Mouse (Mus musculus) heart, adult 18-20 months (tissue): Measurements from ENCODE around the gene Ccdc12. TPM values are rescaled to one million over a fixed set of nuclear protein-coding genes. Genes with fewer than 3 reads are reported as not detected.
A peak's percentile ranks its signal among the peaks of the same experiment; 100 is the strongest.
"Not testable (repeated sequence)": the region's sequence is repeated elsewhere in the genome, so short reads cannot be mapped to it uniquely, and the experiment has no call there.

Experiments used
- DNase-seq, 2 experiments: peaks; one replicate each; pipeline ENCODE4 v3.0.0; 2021 to 2022; ENCODE audit warnings: mixed read lengths in 1 of 2
- total RNA-seq, 2 experiments: library from RNA; stranded (reverse); gene quantifications; 2 replicates each; pipeline ENCODE4 v1.2.3; 2021

Ccdc12 gene
- total RNA-seq, 2 experiments from 2014 or later: 57.3 to 61.5 TPM

DNA sequence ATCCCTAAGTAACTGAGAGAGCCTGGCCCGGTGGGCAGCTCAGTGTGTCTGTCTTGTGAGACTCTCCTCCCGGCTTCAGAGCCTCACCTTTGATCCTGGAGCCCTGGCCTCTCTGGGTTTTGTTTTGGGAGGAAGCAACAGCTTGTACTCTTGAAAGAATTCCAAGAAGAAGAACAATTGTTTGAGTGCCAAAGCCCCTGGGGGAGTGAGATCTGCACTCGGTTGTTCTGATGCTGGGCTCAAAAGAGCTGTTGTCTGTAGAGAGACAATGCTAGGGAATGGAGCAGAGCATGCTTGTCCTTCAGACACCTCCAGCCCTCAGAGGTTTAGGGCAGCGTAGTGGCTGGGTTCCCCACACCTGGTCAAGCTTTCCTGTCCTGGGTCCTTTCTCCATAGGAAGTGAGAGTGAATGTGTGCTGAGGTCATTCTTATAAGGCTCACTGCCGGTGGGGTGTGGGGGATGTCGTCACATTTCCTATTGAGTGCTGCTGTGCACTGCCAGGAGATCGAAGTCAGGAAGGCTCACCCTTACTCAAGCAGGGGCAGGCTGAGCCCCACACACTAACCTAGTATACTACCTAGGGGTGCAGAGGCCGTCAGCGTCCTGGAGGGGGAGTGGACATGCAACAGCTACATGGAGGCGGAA lies 16.9 kb downstream of the Ccdc12 start:
- DNase-seq: peak in 1 of 2 experiments; percentile 68

DNA sequence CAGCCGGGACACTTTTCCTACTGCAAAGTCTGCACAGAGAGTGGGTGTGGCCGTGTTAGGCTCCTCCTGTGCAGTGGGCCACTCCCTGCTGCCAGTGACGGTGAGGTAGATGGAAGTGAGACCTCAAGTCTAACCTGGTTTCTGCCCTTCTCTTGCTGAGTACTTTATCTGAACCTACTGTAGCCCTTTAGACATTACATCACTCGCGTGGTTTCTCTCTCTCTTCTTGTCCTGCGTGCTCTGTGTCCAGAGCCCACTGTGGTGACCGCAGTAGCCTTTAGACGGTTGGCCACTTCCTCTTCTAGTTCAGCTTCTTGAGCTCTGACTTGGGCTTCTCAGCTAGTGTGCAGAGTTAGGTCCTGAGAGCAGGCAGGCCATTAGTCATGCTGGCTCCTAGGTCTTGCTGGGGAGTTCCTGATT lies 20.2 kb downstream of the Ccdc12 start:
- peak in 1 of 2 experiments; percentile 65 for DNase-seq

DNA sequence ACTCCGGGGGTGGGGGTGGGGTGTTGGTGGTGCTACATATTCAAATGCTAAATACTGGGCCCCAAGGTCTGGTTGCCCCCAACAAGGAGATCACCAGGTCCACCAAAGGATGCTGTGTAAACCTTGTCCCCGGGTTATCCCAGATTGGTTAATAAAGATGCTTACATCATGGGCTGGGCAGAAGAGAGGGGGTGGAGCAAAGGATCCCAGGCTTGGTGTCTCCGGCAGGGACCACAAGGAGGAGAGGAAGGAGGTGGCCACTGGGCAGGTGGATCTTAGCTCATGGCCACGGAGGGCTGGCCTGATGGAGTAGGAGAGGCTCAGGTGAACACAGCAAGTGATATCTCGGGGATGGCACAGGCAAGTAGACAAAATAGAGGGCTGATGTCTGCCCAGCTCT lies 22.6 kb downstream of the Ccdc12 start:
- no peak for DNase-seq

DNA sequence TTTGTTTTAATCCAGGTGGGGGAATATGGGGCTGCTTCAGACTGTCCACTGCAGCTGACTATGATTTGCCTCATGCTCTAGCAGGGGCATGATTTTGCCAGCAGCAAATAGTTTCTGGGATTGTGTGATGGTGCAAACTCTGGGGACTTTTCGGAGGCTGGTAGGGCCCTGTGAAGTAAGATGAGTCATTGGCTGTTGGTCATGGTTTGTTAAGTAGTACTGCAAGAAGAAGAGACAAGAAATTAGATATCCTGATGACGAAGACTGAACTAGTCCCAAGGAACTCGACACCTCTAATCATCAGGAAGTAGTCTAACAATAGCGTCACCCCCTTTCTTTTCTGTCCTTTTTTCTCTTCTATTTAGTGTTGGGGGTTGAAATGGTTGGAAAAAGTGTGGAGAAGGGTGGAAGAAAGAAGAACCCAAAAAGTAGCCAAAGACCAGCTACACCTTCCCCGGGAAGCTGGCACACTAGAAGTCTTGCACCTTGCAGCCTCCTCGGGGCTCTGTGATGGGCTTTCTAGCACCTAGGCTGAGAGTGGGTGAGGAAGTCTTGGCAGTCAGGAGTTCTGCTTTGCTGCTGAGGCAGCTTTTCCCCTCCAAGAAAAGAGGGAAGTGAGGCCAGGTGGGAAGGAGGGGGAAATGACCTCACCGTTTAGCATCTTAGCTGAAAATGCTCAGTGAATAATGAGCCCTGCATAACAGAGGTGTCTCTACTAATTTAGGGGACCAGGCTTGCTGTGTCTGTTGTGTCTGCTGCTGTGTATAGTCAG lies 24.6 kb downstream of the Ccdc12 start:
- DNase-seq: no peak

DNA sequence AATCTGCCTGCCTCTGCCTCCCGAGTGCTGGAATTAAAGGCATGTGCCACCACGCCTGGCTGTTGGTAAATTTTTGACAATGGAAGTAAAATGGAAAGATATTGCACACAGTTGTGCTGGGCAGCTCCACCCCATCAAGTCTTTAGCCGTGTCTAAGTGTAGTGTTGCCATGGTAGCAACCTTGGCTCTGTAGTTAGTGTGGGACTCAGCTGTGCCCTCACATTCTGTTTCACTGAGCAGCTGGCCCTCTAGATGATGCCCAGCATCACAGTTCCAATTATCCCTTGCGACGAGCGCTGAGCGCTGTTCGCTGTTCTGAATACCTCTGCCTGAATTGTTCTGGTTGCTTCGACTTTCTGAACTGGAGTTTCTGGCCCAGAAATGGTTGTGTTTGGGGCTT lies 25.5 kb downstream of the Ccdc12 start:
- no peak for DNase-seq

DNA sequence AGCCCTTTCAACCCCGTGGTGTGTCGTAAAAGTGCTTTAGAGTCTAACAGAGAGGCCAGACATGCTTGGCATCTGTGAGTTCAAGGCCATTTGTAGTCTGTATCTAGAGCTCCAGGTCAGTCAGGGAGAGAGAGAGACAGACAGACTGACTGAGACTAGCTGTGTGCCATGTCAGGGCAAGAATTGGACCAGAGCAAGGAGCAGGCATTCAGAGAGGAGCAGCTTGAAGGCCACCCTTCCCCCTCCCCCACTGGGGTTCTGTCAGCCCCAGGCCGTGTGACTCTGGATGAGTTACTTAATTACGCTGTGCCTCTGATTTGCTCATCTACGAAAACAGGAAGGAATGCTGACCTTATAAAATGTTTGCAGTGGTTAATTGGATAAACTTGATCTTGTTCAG lies 26.0 kb downstream of the Ccdc12 start:
- no peak for DNase-seq

DNA sequence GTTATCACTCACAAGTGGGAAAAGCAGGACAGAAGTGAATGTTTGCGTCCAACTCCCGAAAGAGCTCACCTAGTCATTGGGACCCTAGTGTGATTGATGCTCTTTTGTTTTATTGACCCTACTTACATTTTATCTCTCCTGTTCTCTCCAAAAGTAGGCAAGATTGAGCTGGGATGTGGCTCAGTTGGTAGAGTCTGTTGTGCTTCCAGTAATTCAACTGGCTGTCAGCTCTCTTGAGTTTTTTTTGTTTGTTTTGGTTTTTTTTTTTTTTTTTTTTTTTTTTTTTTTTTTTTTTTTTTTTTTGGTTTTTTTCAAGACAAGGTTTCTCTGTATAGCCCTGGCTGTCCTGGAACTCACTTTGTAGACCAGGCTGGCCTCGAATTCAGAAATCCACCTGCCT lies 26.4 kb downstream of the Ccdc12 start:
- DNase-seq: not testable (repeated sequence)

DNA sequence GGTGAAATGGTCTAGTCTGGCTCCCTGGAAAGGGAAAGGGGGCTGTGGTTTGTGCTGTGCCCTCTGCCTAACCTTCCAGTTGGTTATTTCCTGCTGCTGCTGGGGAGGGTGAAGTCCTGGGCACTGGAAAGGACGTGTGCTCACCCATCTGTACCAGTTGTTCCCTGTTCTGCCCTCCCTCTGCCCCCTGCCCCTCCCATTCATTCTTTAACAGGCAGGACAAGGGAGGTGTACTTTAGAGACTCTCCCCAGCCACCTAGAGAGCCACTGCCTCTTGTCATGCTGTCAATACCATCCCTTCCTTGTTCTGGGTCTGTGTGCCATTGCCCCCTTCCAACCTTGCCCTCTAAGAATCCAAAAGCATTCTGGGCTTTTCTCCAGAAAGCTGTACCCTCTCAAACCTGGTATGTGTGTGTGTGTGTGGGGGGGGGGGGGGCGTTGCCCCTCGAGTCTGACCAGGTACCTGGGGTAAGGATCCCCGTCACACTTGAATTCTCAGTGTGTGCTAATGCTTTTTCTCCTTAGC lies 27.3 kb downstream of the Ccdc12 start:
- DNase-seq: no peak

DNA sequence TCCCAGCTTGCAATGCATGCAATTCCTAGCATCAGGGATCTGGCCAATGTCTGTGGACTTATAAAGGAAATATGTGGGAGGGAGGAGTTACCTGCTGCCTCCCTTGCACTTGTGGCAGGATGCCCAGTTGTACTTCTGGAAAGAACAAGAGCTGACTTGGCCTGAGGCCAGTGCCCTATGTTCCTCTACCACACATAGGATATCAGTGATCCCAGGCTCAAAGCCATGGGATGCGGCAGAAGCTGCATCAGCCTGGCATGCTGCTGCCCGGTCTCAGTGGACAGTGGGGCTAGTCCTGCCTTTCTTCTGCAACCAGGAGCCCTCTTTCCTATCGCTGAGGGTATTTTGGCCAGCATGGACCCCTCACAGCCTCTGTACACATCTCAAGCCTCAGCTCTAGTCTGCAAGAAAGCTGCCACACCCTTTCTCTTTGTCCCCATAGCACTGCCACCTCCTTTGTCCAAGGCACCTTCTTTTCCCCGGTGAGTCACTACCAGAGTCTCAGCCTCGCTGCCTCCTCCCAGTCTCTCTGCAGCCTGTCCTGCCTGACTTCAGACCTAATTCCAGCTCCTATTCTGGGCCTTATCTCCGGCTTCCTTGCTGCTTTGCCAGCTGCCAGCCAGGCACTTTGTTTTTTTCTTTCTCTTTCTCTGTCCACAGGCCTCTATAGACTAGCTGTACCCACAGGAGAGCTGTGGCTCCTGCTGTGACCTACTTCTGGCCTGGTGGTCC lies 28.0 kb downstream of the Ccdc12 start:
- peak; percentile 77 to 84 for DNase-seq

DNA sequence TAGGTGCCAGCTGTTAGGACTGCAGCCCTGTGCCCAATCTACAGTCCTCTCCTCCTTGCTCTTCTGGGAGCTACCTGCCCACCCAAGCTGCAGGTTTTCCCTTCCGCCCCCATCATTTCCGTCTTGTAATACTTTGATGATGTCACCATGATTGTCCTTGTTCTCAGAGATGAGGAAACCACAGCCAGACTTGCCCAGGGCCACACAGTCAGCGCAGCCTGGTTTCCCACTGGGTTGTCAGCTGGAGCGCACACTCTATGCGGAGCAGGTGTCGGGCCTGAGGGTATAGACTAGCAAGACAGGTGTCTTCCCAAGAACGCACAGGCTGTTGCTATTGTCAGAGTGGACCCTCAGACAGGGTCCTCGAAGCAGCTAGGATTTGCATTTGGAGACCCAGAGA lies 28.9 kb downstream of the Ccdc12 start:
- DNase-seq: no peak

DNA sequence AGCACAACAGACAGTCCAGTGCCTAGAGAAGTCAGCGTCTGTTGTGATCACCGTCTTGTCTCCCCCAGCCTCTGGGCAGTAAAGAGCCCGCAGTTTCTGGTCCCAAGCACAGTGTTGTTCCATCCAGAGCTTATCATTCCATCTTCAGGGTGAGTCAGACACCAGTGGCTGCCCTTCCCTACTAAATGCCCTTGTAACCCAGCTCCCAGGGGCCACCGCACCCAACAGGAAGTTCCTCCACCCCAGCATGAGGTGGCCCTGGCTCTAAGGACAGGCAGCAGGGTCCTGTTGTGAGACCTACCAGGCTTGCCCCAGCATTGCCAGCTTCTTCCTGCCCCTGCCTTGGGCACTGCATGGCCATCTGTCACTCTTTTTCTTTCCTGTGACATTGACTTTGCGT lies 29.3 kb downstream of the Ccdc12 start:
- no peak for DNase-seq

DNA sequence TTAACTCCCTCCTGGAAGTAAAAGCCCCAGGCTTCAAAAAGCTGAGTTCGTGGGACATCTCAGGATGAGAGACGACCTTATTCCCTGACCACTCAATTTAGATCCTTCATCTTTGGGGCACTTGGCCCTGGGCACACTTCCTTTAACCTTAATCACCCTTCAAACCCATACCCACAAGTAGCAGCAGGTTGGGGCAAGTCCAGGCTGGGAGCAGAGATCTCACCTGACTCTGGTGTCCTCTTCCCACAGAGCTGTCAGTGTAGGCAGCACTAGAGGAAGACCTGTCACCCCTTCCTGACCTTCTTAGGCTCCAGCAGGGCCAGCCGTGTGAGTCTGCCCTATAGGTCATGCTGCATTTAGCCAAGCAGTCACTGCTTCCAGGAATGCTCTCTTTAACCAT lies 30.2 kb downstream of the Ccdc12 start:
- no peak for DNase-seq

DNA sequence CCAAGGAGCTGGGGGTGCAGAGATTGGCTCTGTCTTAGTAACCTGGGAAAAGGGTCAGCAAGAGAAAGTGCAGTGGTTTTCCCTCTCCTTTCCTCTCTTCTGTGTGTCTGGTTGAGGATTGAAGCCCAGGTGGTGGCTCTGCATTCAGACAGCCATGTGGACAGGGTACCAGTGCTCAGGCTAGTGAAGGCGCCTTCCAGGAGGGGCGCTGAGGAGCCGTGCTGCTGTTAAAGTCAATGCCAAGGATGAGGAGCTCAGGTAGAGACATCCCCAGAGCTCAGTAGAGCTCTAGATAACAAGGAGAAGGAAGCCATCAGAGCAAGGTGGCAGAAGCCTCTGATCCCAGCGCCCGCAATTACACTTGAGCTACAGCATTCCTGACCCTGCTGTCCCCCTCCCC lies 30.8 kb downstream of the Ccdc12 start:
- no peak for DNase-seq

DNA sequence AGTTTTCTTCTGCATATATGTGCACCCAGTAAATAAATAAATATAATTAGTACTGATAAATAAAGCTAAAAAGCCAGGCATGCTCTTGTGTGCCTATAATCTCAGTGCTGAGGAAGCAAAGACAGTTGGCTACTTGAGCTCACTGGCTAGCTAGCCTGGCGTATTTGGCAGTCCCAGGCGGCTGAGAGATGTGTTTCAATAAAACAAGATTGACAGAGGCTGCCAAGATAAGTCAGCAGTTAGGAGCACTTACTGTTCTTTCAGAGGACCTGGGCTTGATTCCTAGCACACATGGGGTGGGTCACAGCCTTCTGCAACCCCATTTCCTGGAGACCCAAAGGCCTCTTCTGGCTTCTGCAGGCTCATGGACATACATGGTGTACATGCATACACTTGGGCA lies 31.5 kb downstream of the Ccdc12 start:
- DNase-seq: peak in 1 of 2 experiments; percentile 55

DNA sequence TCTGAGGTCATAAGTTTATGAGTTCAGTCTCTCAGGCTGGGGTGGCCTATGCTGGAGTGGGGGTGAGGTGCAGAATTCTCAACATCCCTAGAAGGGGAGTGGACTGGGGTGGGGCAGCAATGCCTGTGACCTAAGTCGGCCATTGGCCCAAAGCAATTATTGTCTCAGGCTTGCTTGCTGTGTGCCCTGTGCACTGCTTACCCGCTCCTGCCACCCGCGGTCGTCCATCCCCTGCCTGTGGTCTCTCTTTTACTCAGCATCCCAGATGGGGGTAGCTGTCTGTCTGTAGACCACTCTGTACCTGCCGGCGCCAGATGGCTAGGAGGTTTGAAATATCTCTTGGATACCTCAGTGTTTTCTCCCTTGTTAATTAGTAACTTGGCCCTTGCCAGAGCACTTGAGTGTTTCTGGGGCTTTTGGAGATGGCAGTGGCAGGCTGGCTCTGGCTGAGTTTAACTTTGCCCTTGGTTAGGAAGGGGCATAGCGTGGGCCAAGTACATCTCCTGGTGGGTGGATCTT lies 33.0 kb downstream of the Ccdc12 start:
- no peak for DNase-seq

DNA sequence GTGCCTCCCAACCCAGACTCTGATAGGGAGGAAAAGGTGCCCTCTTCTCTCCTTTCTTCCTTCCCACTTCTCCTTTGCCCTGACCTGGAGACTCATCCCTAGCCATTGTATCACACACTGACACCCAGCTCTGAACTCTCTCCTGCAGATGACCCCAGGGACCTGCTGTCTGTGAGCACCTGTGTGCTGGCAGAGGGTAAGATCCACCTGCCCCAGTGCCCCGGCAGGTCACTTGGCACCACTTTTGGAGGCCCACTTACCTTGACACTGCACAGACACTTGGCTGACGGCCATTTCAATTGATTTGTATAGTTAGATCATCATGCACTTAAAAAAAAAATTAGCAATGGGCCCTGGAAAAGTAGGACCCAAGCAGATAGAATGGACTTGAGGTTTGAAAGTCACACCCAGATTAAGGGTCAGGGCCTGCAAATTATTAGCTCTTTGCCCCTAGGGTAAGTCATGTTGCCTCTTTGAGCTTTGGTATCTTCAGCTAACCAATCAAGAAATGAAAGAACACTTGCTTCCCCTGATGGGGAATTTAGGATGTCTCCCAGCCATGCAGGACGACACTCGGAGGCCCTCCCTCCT lies 39.0 kb downstream of the Ccdc12 start:
- no peak for DNase-seq

DNA sequence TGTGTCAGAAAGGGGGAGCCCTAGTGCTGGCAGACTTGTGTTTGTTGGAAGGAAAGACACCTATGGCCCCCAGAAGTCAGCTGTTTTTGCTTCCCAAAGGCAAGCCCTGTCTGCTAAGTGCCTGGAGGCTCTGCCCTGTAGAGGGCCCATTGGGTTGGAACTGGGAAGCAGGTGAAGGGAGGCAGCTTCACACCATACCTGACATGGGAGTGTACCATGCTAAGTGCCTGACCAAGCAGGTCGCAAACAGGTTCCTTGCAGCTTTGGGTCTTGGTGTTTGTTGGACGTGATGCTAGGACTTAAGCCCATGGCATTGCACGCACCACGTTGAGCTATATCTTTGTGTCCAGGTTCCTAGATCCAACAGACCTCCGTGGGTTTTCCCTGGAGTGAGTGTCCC lies 40.1 kb downstream of the Ccdc12 start:
- DNase-seq: no peak

DNA sequence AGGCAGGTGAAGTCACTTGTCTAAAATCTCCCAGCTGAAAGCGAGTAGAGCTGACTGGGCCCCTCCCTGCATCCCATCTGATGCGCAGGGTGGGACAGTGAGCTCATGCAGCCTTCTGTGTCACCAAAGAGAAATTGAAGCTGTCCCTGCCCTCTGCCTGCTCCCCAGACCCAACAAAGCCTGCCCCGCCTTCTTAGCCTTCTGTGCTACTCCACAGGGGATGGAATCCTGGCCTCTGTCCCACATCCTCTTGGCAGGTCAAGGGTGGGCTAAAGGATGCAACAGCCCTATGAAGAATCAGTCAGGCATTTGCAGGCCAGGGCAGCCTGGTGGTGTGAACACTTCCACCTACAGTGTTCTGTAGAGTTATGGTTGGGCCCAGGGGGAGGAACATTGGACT lies 41.2 kb downstream of the Ccdc12 start:
- DNase-seq: peak in 1 of 2 experiments; percentile 42

DNA sequence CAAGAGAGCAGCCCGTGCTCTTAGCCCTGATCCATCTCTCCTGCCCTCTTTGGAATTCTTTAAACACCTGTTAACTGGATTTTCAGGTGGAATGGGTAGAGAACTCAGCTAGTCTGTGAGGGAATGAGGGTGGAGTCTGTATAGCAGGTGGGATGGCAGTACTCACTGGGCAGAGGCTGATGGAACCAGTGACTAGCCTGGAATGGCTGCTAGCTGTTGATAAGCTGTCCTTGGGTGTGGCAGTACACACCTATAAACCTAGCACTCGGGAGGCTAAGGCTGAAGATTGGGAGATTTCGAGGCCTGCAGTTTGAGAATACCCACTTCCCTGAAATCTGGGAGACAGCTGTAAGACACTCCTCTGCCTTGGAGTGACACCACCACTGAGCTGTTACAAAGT lies 43.3 kb downstream of the Ccdc12 start:
- DNase-seq: no peak

DNA sequence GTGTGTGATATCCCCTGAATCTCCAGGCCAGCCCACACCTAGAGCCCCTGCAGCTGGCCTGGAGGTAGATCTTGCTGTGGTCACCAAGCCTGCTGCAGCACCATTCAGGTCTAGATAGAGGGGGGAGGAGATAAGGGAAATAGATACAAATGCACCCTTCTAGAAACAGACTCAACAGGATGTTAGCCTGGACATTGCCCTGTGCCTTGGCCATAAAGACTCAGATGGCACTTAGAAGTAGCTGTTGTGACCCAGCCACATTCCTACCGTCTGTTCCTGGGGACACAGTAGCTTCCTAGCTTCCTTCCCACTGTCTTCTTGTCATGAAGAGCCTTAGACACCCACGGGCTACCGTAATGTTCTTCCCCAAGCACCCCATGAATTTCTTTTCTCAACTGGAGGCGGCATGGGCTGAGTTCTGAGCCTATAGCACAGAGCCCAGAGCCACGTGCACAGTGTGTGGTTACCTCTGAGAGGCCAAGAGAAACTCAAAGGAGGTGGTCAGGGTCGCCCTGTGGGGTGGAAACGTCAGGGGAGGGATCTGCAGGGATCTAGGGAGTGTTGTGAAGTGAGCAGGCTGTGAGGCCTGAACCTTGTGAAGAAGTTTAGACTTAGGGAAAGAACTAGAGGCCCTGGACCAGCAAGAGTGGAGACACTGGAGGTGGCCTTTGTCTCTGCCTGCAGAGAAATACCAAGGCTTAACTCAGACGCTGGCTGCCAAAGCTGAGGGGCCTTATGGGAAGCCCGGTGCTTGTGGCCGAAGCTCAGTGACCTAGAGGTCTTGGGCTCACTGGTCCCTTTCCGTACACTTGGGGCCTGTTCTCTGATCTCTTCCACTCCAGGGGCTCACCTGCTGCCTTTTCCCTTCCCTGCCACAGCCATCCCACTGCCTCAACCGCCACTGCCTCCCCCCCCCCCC lies 45.1 kb downstream of the Ccdc12 start:
- DNase-seq: no peak

DNA sequence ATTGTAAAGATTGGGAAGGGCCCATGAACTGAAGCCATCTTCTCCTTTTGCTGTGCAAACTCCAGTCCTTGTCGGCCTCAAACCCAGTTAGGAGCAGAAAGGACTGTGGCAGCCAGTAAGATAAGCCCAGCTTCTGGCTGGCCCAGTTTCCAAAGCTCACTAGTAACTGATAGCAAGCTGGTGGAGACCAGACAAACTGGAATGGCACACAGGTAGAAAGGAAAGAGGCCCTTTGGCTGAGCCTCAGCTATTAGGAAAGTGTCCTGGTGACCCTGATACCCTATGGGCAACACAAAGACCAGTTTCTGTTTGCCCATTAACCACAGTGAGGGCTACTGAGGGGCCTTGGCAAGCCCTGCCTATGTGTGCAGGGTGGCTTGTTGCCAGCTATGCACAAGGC lies 46.5 kb downstream of the Ccdc12 start:
- peak in 1 of 2 experiments; percentile 40 for DNase-seq
